Mouse (Mus musculus) embryo, embryonic 11.5 days (tissue): ENCODE measurements at regions not wholly inside any gene's neighbourhood (a gene's known extent, or its start where the extent isn't known, plus 50 kb on each side); places are given as distances from the start of the nearest gene placed in this dataset.
"Not testable (repeated sequence)": the region's sequence is repeated elsewhere in the genome, so short reads cannot be mapped to it uniquely, and the experiment has no call there.

Experiments used
- DNase-seq: peaks from one replicate; pipeline ENCODE4 v3.0.0-alpha.2; 2012; ENCODE audit warnings: low read depth, low spot score

DNA sequence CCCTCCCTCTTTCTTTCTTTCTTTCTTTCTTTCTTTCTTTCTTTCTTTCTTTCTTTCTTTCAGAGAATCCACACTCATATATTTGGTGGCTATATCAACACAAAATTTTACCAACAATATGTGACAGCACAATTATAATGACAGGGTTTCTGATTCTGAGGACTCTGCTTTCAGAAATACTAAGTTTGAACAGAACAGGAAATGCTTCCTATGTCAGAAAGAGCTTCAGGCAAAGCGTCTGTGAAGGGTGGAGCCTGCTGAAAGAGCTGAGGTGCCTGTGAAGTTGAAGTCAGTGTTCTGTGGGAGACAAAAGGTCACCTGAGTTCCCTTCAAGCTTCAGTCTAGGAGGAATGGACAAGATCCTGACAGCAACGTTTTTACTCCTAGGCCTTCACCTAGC is 670.8 kb upstream of the Olfr1507 start:
- not testable (repeated sequence) for DNase-seq

DNA sequence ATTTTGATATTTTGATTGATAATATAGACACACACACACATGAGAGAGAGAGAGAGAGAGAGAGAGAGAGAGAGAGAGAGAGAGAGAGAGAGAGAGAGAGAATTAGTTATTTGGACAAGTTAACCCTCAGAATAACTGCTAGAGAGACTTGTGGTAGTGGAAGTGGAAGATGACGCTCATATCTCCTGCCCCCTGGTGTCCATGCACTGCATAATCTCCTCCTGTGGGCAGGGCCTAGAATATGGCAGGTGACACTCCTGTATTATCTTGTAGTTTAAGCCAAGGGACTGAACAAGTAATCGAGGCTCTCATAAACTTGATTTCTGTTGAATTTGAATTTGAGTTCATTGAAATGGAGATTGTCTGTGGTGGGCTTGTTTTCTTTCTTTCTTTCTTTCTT is 663.5 kb upstream of the Olfr1507 start:
- not testable (repeated sequence) for DNase-seq

DNA sequence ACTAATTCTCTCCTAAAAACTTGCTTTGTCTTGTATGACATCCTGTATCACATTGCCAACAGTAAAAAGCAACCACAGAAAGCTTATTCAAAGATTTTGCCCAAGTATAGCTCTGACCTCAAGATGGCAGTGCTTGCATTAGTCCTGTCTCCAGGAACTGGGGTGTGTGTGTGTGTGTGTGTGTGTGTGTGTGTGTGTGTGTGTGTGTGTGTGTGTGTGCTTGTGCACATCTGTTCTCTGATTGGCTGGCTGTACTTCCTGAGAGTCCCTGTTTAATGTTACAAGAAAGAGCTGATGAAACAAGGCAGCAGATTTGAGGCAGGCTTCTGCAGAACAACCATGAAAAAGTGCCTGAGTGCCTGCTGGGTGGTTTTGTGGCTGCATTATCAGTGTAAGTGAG is 639.2 kb upstream of the Olfr1507 start:
- not testable (repeated sequence) for DNase-seq

DNA sequence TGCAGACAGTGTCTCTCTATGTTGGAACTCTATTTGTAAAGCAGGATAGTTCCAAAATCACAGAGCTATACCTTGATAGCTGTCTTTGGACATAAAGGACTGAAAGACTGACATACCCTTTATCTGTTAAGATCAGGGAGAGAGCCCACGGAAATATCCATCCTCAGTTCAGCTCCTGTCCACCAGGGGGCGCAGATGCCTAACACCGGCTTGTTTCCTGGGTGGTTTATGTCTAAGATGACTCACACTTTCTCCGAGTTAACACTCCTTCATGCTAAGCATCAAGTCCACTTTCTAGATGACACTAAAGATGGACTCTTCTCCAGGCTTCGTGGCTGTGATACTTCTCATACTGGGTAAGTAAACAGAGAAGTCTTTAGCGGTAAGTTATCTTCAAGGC is 636.8 kb upstream of the Olfr1507 start:
- not testable (repeated sequence) for DNase-seq

DNA sequence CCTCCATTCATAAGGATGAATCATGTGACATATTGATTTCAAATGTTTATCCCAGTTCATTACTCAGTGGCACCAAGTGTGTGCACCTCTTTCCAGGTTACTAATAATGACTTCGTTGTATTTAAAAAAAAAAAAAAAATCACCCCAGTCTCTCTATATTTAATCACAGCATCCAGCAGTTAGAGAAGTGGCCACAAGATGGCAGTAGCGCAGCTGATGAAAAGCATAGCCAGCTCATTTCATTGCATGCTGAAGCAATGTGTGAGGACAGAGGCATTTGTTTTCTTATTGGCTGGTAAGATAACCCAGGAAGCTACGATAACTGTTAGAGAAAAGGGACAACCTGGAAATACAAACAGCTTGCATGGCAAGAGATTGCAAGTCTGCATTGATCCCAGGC is 626.2 kb upstream of the Olfr1507 start:
- DNase-seq, result not testable (repeated sequence)

DNA sequence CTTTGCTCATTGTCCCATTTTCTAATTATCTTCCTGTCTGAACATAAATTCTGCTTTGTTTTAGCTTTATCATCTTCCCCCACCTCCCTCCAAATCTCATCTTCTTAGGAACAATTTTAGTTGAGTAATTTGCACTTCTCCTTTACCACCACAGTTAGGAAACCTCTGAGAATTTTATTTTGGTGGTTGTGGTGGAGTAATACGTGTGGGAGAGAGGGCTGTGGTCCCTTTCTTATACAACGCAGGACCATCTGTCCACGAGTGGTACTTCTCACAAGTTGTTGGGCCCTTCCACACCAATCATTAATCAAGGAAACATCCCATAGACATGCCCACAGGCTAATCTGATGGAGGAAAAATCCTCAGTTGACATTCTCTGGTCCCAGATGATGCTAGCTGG is 614.2 kb upstream of the Olfr1507 start:
- not testable (repeated sequence) for DNase-seq

DNA sequence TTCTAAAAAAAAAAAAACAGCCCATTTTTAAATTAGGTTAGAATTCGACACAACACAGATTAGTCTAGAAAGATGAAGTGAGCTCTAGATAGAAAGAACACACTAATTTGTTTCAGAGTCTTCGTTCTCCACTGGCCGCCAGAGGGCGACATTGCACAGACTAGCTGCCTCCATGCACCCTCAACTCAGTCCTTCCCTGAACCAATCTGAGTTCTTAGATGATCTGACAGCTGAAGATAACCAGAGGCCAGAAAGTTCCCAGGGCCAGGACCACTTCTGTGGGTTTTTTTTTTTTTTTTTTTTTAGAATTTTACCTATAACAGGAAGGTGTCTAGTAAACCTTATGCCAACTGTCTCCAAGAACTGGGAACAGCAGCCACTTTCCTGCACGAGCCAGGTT is 605.8 kb upstream of the Olfr1507 start:
- DNase-seq, result not testable (repeated sequence)

DNA sequence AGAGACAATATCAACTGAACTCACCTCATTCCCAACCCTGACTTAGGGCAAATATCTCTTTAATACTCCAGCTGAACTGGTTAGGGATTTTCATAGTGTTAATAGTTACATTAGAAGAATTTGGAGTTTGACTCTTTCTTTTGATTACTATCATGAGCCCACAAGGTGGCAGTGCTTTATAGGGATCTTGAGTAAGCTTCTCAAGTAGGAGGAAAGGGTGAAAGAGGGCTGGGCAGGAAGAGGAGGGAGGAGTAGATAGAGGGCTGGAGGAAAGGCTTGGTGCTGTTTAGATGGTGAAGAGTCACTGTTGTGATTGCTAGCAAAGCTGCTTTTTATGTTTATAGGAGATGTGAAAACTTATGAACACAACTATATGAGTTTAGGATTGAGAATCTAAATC is 595.4 kb upstream of the Olfr1507 start:
- not testable (repeated sequence) for DNase-seq

DNA sequence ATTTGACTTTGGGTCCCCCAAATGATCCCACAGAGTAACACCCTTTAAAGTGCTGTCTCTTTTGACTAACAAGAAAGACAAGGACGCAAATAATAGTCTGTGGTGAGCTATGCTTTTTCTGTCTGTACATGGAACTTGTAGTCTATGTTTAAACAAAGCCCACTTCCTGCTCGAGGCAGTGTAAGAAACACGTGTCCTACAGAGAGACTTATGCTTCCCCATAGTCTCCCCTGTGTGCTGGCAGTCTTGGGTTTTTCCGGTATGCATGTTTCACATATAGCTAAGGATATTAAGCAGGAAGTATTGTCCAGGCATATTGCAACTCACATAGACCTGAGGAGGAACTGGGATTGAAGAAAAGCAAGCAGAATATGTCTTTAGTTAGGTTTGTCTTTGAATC is 586.3 kb upstream of the Olfr1507 start:
- not testable (repeated sequence) for DNase-seq

DNA sequence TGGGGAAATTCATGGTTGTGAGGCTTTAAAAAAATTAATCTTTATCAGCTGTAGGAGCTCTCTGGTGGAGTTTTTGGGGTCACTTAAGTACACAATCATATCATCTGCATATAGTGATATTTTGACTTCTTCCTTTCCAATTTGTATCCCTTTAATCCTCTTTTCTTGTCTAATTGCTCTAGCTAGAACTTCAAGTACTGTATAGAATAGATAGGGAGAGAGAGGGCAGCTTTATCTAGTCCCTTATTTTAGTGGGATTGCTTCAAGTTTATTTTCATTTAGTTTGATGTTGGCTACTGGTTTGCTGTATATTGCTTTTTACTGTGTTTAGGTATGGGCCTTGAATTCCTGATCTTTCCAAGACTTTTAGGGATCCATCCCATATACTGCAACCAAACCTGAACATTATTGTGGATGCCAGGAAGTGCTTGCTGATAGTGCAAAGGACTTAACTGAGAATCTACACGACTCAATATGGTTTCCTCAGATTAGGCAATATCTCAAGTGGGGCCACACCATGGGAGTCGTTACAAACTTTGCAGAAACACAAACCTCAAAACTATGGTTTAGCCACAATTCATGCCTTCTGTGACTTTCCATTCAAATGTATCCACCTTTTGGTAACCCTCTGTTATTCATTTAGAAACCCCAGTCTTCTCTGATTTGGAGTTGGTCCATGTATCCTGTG is 585.6 kb upstream of the Olfr1507 start:
- DNase-seq, result not testable (repeated sequence)

DNA sequence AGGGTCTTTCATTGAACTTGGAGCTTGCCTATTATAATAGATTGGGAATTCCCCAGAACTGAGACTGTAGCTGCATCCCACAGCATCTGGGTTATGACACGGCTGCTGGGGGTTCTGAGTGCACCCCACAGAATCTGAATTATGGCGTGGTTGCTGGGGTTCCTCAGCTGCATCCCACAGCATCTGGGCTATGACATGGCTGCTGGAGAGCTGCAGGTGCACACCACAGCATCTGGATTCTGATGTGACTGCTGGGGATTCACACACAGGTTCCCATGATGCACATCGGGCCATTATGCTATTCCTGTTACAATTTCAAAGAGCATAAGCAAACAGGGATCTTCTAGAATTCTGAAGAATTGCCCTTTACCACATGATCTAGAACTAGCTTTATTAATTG is 585.0 kb upstream of the Olfr1507 start:
- DNase-seq, result not testable (repeated sequence)

DNA sequence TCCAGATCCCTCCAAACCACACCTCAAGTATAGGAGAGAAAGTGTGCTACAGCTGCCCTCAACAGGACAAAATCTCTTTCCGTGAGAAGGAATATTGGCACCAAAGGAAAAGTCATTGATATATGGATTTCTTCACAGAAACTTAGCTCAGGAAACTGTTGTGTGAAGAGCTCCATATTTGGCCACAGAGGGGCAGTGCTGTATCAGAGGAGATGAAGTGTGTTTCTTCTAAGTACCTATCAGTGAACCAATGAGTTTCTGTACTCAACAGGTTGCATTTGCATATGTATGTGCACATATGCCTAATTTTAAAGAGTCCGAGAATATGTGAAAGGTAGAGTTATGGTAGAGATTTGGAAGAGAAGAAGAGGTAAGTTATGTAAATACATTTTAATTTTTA is 580.4 kb upstream of the Olfr1507 start:
- DNase-seq, result not testable (repeated sequence)

DNA sequence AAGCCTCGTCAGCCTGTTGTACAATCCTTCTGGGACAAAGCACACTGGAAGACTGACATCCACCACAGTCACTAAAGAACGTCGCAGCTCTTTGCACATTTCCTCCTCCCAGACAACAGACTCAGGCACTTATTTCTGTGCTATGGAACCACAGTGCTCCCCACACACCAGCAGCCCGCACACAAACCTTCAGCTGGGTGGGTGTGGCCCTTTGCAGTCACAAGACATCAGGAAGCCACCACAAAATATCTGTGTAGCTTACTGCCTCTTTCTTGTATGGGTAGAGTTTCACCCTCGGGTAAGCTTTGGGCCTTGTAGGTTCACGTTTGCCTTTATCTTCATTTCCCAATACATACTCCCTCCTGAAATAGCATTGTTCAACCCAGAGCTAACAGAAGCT is 577.6 kb upstream of the Olfr1507 start:
- DNase-seq, result not testable (repeated sequence)

DNA sequence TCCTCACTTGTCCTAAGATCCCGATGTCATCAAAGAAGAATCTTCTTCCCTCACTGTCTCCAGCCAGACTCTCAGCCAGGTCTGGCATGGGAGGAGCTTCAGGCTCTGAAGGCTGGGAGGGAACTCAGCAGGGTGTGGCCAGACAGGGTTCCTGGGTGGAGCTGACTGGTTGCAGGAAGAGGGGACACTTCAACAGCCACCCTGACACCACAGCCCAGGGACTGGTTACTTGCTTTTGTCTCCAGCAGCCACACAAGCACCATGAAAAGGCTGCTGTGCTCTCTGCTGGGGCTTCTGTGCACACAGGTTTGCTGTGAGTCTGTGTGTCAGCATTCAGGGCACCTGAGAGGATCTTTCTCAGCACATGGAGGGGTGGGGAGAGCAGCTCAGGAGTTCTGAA is 577.0 kb upstream of the Olfr1507 start:
- DNase-seq, result not testable (repeated sequence)

DNA sequence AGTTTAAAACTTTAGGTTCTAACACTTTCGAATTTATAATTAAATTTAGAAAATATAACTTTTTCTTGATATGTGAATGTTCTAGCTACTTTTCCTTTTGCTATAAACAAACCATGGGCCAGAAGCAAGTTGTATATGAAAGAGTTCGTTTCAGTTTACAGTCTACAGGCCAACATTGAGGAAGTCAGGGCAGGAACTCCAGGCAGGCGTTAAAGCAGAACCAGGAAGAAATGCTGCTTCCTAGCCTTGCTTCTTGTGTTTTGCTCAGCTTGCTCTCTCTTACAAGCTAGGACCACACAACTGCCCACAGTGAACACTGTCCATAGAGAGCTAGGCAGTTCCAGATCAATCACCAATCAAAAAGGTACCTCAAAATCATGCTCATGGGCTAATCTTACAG is 558.9 kb upstream of the Olfr1507 start:
- DNase-seq, result not testable (repeated sequence)

DNA sequence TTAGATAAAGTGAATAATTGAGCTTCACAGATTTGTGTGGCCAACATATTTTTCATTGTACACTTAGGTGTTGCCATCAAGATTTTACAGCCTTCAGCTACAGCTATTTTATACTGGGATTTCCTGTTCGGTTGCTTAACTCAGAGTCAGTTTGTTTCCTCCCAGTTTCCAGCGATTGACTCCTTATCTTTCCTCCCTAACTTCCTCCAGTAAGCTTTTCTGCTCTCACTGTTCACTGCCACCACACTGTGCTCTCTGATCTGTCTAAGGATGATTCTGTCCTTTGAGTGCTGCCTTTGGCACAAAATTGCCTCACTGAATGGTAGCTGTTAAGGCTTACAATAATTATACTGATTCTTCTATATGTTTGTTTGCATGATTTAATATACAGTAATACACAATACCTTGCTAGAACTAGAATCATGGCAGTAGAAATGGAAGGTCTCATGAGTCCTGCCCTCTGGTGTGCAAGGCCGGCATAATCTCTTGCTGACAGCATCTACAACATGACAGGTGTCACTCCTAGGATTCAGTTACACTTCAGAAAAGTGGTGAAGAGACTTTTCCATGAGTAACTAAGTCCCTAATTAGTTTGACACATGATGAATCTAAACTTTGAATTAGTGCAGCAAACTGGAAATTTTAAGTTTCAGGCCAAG is 558.0 kb upstream of the Olfr1507 start:
- not testable (repeated sequence) for DNase-seq

DNA sequence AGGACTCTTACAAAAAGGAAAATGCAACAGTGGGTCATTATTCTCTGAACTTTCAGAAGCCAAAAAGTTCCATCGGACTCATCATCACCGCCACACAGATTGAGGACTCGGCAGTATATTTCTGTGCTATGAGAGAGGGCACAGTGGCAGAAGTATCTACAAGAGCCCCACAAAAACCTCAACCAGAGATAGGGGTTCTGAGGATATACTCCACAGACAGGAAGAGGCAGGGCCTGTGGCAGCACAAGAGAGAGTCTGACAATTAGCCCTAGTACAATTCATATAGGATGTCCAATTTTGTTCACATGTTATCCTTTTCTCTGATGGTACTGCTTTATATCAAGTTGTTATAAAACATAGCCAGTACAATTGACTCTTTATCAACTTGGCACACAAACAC is 552.1 kb upstream of the Olfr1507 start:
- DNase-seq, result not testable (repeated sequence)

DNA sequence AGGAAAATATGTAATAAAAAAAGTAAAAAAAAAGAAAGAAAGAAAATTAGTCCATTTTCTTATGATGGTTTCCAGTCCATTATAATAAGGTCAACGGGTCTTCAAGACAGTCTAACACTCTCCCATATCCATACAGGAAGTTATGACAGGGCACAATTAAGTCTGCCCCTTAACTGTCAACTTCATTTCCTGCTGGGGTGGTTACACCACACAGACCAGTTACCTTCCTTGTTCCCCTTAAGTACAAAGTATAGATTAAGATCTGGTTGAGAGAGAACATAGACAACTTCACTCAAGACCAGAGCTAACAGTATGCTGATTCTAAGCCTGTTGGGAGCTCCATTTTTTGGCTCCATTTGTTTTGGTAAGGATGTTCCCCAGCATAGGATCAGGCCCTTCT is 551.4 kb upstream of the Olfr1507 start:
- not testable (repeated sequence) for DNase-seq

DNA sequence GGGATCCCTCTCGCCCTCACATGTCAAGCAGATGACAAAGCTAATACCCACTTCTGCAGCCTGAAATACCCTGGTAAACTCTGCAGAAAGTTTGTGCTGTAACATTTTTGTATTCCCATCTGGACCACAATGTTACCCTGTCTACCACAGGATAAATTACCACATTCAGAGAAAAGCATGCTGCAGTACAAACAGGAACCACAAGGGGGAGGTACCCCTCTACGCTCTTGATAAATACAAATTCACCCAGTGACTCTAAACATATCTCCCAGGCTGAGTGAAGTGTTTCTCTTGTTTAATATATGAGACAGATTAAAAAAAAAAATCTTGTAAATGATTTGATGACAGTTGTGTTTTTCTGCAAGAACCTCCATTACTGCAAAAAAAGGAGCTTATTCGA is 549.8 kb upstream of the Olfr1507 start:
- DNase-seq, result not testable (repeated sequence)

DNA sequence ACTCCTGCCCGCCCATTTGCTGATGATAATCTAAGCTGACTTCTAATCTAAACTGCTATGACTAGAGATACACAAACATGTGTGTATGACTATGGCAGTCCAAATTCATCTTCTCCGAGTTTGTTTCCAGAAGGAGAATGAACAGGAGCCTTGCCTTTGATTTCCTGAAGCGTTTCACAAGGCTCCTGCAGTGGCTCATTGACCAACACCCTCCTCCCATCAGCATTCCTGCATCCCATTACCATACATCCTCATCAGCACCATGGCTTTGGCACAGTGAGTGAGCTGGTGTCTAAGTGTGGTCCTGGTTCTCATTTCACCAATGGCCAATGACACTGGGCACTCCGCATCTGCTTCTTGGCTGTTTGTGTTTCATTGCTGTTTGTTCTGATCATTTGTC is 548.6 kb upstream of the Olfr1507 start:
- not testable (repeated sequence) for DNase-seq

DNA sequence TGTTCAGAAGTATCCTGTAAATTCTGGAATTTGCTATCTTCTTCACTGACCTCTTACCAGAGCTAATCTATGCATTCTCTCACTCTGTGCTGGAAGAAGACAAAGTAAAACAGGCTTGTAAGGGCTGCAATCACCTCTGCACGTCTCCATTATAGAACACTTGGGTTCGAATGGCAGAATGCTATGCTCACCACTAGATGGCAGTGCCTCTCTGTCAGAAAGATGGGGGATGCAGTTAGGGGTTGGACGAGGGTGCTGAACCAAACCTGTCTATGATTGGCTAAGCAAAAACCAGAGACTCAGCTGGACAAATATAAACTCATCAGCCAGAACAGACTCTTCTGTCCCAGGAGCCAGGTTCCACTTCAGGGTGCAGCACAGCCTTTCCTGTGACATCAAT is 546.5 kb upstream of the Olfr1507 start:
- DNase-seq, result not testable (repeated sequence)

DNA sequence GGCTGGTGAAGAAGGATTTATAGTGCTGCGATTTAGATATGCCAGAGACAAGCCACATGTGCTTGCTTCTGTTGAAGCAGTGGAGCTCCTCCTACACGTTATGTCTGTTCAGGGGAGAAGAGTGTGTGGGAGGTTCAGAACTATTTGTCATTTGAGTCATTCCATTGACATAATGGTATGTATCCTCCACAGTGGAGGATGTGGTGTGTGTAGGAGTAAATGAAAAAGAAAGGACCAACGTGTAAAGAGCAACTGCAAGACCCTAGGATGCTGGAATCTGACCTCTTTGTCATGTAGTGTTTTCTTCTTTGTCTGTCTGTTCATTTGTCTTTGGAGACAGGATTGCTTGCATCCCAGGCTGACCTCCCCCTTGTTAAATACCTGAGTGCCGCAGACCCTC is 543.9 kb upstream of the Olfr1507 start:
- DNase-seq, result not testable (repeated sequence)

DNA sequence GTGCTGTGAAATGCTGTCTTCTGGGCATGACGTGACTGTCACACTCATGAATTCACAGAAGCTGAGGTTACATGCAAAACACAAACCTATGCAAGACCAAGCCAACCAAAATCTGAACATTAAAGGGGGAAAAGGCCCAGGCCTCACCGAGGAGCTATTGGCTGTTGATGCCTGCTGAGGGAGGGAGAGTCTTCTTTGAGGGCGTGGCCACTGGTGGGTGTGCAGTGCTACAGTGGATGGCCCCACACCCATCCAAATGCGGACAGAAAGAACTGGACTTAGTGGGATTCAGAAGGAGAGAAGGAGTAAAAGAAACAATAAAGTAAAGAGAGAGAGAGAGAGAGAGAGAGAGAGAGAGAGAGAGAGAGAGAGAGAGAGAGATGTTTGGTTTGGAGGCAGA is 539.4 kb upstream of the Olfr1507 start:
- not testable (repeated sequence) for DNase-seq
